Mouse (Mus musculus): ENCODE data around the gene Kif13a.

DNA sequence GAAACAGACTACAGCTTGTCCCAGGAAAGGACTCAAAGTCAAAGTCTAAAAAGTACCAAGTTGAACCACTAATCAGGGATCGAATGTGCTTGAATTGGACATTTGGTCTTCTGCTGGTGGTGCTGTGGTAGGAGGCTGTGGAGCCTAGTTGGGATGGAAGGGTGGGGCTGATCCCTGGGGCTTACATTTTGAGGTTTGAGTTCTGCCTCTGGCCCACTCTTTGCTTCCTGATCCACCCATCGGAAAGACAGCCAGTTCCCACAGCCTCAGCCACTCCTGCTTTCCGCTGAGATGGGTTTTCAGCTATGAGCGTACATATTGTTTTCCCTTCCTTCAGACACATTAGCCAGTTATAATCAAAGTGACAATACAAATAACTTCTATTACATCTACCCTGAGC lies 106.4 kb downstream of the Kif13a start:
- TF ChIP-seq CHD2 (IDR thresholded peaks at IDR 0.05; ENCODE audit: low read length) (no peak), POLR2A (IDR thresholded peaks at IDR 0.05; ENCODE audit: control insufficient read depth in 1 of 2, insufficient read depth in 1 of 2, low read depth in 1 of 2, low read length in 2 of 2, poor library complexity in 1 of 2) (no peak), TBP (IDR thresholded peaks at IDR 0.05; ENCODE audit: low read depth, low read length) (no peak), POLR2AphosphoS2 (IDR thresholded peaks at IDR 0.05; ENCODE audit: low read length) (no peak), CTCF (IDR thresholded peaks at IDR 0.05 in 2 of 3, conservative IDR thresholded peaks at IDR 0.05 in 1 of 3; ENCODE audit: control insufficient read depth in 1 of 3, insufficient read depth in 1 of 3, low read depth in 2 of 3, low read length in 3 of 3, poor library complexity in 1 of 3, severe bottlenecking in 1 of 3) (no peak), NELFE (IDR thresholded peaks at IDR 0.05; ENCODE audit: low read depth, low read length) (no peak), TCF12 (IDR thresholded peaks at IDR 0.05; ENCODE audit: low read depth, low read length) (no peak), GATA1 (IDR thresholded peaks at IDR 0.05; ENCODE audit: low read depth, low read length) (no peak), MYC (IDR thresholded peaks at IDR 0.05; ENCODE audit: low read depth, low read length) (no peak), CHD1 (IDR thresholded peaks at IDR 0.05; ENCODE audit: low read depth, low read length) (no peak), E2F4 (IDR thresholded peaks at IDR 0.05; ENCODE audit: borderline replicate concordance, low read depth, low read length) (no peak)

All from MEL (cell line).